Mouse (Mus musculus) erythroblast, embryonic 14.5 days (primary cell): ENCODE measurements around the gene N4bp1.

Experiments used
- GATA1 ChIP-seq: IDR thresholded peaks from 2 replicates; pipeline ENCODE4 v1.6.1; 2012; ENCODE audit warnings: low read length, inconsistent platforms, mixed read lengths
- TAL1 ChIP-seq: IDR thresholded peaks from 3 replicates; pipeline ENCODE4 v1.6.1; 2012; ENCODE audit warnings: low read length, inconsistent platforms, mixed read lengths

- TF ChIP-seq TAL1 (no peak), GATA1 (no peak)
Measured at GRCm38 (mm10) chr8:86840120-86840693, 44.9 kb downstream of the N4bp1 start.
